Mouse (Mus musculus): ENCODE data around the gene Obsl1.

Obsl1 gene

DNA sequence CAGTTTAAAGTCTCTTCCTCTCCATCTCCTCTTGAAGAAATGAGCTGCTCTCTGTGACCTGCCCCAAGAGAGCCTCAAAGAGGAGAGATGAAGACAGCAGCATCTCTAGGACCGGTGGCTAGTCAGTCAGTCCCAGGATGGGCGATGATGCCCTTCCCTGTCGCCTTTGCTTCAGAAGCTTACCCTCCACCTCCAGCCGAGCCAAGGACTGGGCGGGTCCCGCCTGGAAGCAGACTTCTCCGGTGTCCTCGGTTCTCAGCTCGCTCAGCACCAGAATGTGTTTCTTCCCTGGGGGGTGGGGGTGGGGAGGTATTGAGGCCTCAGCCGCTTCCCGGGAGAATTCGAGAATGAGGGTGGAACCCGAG, 19.2 kb downstream of the Obsl1 start:
- no peak for DNase-seq (ENCODE audit: low spot score)

DNA sequence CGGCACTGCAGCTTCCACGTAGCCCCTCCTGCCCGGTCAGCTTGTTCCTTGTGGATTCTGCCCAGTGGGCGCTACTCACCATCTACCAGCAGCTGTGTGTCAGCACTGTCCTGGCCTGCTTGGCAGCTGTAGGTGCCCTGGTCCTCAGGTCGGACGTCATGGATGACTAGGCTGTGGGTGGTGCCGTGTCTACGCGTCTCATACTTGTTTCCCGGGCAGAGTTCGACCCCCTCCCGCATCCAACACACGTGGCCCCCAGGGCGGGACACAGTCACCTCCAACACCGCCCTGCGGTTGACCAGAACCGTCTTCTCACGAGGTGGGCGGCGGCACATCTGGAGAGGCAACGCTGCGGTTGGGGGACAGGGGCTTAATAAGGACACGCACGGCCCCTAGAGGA, 19.7 kb downstream of the Obsl1 start:
- DNase-seq (ENCODE audit: low spot score), result no peak

GRCm38 (mm10) chr1:75480735-75481134, 25.5 kb downstream of the Obsl1 start:
- DNase-seq (ENCODE audit: low spot score), result no peak

DNA sequence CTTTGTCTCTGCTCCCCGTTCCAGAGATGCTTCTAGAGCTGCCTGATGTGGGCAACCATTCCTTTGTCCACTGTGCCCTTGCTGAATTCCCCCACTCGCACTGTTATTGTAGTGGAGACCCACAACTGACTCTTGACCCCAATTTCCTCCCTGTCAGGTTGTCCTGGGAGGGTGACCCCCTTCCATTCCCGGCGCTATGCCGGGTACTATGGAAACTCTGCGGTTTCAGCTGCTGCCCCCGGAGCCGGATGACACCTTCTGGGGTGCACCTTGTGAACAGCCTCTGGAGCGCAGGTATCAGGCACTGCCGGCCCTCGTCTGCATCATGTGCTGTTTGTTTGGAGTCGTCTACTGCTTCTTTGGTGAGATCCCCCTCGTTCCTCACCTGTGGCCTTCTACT, 26.2 kb downstream of the Obsl1 start:
- no peak for DNase-seq (ENCODE audit: low spot score)

- DNase-seq (ENCODE audit: low spot score), result no peak
These were observed 26.6 kb downstream of the Obsl1 start for GRCm38 (mm10) chr1:75479635-75479989.

GRCm38 (mm10) chr1:75478916-75479634, 27.2 kb downstream of the Obsl1 start, which contains the start of the genes Chpf and Tmem198:
Chpf (minus strand) TSS chr1:75479307.
Tmem198 (plus strand) TSS chr1:75479532.
- peak; percentile 99 for DNase-seq (ENCODE audit: low spot score)

GRCm38 (mm10) chr1:75478497-75478896, 27.8 kb downstream of the Obsl1 start:
- DNase-seq (ENCODE audit: low spot score), result peak; percentile 67

- no peak for DNase-seq (ENCODE audit: low spot score)
These were observed 28.3 kb downstream of the Obsl1 start for GRCm38 (mm10) chr1:75477966-75478290.

GRCm38 (mm10) chr1:75477264-75477965, 28.8 kb downstream of the Obsl1 start:
- peak; percentile 75 for DNase-seq (ENCODE audit: low spot score)

GRCm38 (mm10) chr1:75476441-75476840, 29.8 kb downstream of the Obsl1 start:
- DNase-seq (ENCODE audit: low spot score), result no peak

- no peak for DNase-seq (ENCODE audit: low spot score)
These were observed 36.9 kb downstream of the Obsl1 start for GRCm38 (mm10) chr1:75469287-75469825.

DNA sequence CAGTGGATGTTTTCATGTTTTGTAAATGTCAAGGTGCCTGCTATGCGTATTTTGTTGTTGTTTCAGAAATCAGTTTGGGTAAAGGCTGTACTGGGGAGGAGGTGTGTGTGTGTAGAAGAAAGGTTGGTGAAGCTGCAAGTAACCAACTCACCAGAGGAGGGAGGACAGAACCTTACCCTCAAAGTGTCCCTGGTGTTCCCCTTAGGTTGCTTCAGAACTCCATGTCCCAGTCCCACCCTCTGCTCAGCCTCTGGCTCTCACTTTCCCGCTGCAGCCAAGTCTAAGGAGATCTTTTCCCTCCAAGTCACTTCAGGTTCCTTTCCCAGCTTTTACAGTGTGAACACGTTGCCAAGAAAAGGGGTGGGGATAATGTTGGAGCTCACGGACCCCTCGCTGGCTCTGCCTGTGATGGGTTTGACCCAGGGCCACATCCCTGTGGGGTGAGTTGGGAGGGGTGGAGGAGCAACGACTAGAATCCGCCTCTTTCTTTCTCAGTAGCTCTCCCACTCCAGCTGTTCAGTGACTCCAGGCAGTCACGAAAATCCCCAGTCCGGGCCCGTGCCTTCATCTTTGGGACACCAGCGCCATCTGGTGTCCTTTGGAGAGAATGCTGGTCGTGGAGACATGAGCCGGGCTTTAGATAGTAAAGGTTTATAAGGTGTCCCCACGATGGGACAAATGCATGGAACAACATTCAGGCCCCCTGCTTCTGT, 38.9 kb downstream of the Obsl1 start:
- DNase-seq (ENCODE audit: low spot score), result peak; percentile 69

DNA sequence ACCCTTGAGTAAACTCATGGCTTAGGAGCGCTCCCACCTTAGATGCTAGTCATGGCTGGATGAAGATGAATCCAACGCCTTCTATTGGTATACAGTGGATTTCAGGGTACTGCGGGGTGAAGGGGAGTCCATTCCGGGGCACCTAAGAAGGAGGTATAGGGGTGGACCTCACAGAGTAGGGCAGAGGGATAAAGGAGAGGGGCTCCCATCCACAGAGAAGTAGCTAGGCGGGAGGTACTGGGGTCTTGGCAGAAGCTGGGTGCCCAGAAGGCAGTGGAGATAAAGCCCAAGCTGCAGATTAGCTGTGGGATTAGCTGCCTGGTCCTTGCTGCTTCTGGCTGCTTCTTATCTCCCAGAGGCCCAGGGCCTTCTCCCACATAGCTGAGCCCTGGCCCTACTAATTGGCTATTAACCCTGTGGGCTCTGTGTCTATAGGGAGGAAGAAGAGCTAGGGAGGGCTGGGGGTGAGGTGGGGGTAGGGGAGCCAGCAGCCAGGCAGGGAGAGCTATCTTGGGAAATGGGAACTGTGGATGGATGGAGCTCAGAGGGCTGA, 42.5 kb downstream of the Obsl1 start:
- DNase-seq (ENCODE audit: low spot score), result no peak

- no peak for DNase-seq (ENCODE audit: low spot score)
These were observed 43.6 kb downstream of the Obsl1 start for GRCm38 (mm10) chr1:75462636-75463035.

DNA sequence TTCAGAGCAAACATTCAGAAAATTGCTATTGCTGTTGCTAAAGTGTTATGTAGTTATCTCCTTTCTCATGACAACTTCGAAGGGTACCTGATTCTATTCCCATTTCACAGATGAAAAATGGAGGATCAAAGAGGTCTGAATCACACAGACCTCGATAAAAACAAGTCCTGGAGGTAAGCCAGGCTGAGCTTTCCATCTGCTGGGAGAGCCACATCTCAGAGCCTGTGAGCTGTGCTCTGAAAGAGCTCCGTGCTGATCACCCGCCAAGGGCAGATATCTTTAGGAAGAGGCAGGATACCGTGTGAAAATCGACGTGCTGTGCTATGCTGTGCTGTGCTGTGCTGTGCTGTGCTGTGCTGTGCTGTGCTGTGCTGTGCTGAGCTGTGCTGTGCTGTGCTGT, 46.0 kb downstream of the Obsl1 start:
- DNase-seq (ENCODE audit: low spot score), result no peak

DNA sequence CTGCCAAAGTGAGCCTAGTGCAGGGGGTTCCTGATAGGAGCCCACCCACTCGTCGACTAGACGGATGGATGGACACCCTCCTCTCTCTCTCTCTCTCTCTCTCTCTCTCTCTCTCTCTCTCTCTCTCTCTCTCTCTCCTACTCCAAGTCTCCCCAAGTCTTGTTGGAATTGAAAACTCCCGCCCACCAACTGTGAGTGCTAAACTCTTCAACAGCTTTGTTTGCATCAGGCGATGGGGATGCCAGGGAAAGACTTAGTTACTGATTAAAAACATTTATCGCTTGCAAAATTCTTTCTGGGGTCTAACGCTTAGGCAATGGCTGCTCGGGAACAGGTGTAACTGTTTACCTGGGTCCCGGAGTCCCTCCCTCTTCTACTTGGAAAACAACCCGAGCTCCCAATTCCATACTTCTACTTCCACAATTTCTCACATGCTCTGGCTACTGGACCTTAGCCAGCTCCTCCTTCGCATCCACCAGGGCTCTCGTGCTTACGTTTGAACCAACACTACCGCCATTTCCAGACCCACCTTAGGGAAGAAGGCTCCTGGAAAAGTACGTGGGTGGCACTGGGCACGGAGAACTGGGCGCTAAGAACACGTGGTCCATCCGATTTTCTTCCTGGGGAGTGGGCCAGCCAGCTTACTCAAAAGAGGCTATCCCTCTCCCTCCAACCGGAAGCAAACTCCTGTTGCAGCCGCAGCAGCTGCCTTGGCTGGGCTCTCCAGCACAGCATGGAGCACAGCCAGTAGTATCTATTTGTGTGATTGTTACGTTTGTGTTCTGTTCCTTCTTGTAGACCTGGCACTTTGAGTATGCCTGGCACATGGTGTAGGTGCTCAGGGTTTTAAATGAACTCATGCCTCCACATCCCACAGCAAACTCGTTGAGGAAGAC, 47.2 kb downstream of the Obsl1 start:
- peak; percentile 81 for DNase-seq (ENCODE audit: low spot score)

DNA sequence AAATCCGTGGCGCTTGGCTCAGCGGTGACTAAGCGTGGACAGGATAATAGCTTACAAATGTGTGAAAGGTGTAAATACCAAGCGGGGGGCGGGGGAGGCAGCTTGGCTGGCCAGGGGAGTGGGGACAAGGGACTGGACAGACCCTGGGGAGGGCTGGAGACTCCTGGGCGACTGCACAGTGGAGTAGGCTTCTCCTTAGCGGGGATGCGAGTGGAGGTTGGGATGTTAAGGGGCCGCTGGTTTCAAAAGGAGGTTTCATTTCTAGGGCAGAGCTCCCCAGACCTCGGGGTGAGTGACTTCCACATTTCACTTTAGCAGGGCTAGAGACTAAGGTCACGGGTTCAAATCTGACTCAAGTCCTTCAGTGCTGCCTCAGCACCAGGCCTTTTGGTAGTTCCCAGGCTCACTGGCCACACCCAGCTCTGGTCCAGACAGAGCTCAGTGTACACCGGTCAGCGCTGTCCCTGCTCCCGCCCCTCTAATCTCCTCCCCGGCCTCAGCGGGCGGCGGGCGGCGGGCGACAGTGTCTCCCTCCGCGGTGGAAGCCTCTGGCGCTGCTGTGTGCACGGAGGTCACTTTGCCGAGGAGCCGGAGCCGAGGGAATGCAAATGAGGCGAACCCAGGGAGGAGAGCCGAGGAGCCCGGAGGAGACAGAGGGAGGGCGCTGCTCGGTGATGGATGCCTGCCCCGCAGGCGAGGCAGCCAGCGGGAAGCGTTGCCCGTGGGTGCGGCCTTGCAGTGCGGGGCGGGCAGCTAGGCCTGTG, 48.0 kb downstream of the Obsl1 start:
- peak; percentile 78 for DNase-seq (ENCODE audit: low spot score)

DNA sequence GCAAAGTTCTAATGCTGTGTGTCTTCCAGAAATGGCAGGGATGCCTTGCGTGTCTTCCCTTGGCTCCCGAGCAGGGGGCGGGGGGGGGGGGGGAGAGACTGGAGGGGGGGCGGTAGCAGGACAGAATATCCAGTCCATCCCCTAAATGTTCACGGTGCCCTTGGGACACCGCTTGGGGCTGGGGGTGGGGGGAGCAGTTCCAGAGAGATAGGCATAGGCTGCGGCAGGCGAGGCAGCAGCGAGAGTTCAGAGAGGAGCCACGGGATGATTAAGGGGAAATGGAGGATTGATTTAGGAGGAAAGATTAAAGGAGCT, 48.6 kb downstream of the Obsl1 start:
- no peak for DNase-seq (ENCODE audit: low spot score)

DNA sequence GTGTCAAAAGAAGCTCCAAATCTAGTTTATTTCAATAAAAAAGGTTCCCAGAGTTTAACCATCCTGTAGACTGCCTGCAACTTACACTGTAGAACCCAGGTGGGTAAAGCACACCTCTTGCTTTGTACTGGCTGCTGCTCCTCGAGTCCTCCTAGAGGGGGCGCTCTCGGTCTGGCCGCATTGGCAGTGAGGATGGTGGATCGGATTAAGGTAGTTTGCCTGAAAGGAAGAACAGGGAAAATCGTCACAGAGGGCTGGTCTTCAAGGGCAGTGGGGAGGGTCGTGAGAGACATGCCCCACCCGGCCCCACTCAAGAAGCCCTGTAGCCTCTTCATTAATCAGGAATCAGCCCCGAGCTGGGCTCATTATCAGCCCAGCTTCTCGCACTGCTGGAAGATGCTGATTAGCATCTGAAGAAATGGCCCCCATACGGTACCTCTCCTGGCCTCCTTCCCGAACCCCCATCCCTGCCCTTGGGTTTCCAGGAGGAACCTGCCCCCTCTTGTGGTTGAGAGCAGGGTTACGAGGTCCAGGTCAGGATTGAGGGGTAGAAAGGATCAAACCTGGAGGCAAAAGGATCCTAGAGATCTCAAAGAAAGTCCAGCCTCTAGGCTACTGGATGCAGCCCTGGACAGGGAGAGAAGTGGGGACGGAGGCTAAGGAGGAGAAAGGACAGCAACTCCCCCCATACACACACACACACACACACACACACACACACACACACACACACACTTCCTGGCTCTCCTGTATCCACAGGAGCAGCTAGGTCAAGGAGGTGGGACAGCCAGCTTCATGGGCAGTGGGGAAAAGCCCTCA, 49.3 kb downstream of the Obsl1 start:
- no peak for DNase-seq (ENCODE audit: low spot score)

GRCm38 (mm10) chr1:75455948-75456347, 50.3 kb downstream of the Obsl1 start:
- no peak for DNase-seq (ENCODE audit: low spot score)

Data from yolk sac, embryonic 10.5 days (tissue).